ENCODE assay signal across 15 mouse cellular contexts in the genomic region with DNA sequence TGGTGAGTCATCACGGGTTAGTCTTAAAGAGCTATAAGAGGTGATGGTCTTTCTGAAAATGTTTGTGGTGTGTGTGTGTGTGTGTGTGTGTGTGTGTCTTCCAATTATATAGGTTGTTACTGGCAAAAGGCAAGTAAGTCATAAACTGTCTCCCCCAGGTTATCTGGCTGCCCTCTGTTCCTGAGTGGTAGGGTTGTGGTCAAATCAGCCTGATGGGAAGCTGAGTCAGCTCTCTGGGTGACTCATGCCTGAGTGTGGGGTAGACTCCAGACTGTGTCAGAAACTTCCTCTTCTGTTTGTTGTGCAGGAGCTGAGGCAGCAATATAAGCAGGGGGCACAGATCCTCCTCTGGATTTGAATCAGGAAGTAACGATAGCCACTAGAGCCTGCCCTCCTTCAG.
DNase-seq lines count a peak whose midpoint lies in the region; ATAC-seq lines count a peak whose summit lies in the region.
"Had no signal": no experiment of that assay in that cellular context is flagged by ENCODE, and none has a peak within 500 bp of the region (broad histone marks: within the 10 kb centered on the region; RNA-seq: fewer than 3 reads in every experiment).

No protein-coding gene starts in this region.

- peak; percentile 1 to 2 for DNase-seq in heart, postnatal 36 days
- DNase-seq in heart, postnatal 14 days, result no peak
- DNase-seq in right cerebral cortex, adult 2 months (ENCODE audit: low spot score in 2 of 2), result peak; percentile 3 to 4
- no peak for DNase-seq in right cerebral cortex, postnatal 25 days
- no peak for DNase-seq in urinary bladder, postnatal 10 days (ENCODE audit: low spot score)
- DNase-seq: cerebellum, adult 11-12 months; forebrain, postnatal 0 days; kidney, postnatal 10 days had no signal

- no peaks in the 10 kb centered on the region for H3K9me3 ChIP-seq in intestine, embryonic 15.5 days
- no peaks in the 10 kb centered on the region for H3K9me3 ChIP-seq in forebrain, embryonic 16.5 days (ENCODE audit: control insufficient read depth, low read length)
- H3K9me3 ChIP-seq: embryonic facial prominence, embryonic 15.5 days; G1E; limb, embryonic 15.5 days; midbrain, embryonic 15.5 days had no signal

- no peaks in the 10 kb centered on the region for H3K4me1 ChIP-seq in intestine, embryonic 15.5 days (replicated peaks)
- H3K4me1 ChIP-seq in forebrain, embryonic 16.5 days (replicated peaks; ENCODE audit: control insufficient read depth, insufficient read depth, low read length), result no peaks in the 10 kb centered on the region
- H3K4me1 ChIP-seq: embryonic facial prominence, embryonic 15.5 days; limb, embryonic 15.5 days; midbrain, embryonic 15.5 days had no signal

- ATAC-seq in intestine, embryonic 15.5 days, result 0 out of 2 replicates have a peak, but pooled peaks have one; percentile 36
- ATAC-seq in megakaryocyte-erythroid progenitor cell, adult 5-6 weeks (replicated peaks; ENCODE audit: low FRiP score, low TSS enrichment, poor library complexity, severe bottlenecking), result peak; percentile 55; the same call in 1 of the 2 replicates
- ATAC-seq in forebrain, embryonic 16.5 days, result no peak
- ATAC-seq: forebrain, postnatal 0 days; midbrain, embryonic 15.5 days had no signal

- H3K9ac ChIP-seq in intestine, embryonic 15.5 days, result no peak overlapping the region
- no peak overlapping the region for H3K9ac ChIP-seq in forebrain, embryonic 16.5 days (replicated peaks; ENCODE audit: low read depth, low read length)
- H3K9ac ChIP-seq: embryonic facial prominence, embryonic 15.5 days; forebrain, postnatal 0 days; limb, embryonic 15.5 days; midbrain, embryonic 15.5 days had no signal

- no peak overlapping the region for H3K4me3 ChIP-seq in intestine, embryonic 15.5 days (replicated peaks)
- no peak overlapping the region for H3K4me3 ChIP-seq in forebrain, embryonic 16.5 days (replicated peaks; ENCODE audit: low read length)
- H3K4me3 ChIP-seq: embryonic facial prominence, embryonic 15.5 days; limb, embryonic 15.5 days; midbrain, embryonic 15.5 days had no signal

- H3K27ac ChIP-seq in intestine, embryonic 15.5 days, result no peak overlapping the region
- H3K27ac ChIP-seq in forebrain, embryonic 16.5 days (ENCODE audit: low read length), result no peak overlapping the region
- H3K27ac ChIP-seq: embryonic facial prominence, embryonic 15.5 days; limb, embryonic 15.5 days; midbrain, embryonic 15.5 days had no signal

- H3K36me3 ChIP-seq in intestine, embryonic 15.5 days, result no peaks in the 10 kb centered on the region
- H3K36me3 ChIP-seq in forebrain, embryonic 16.5 days (ENCODE audit: control insufficient read depth, insufficient read depth), result no peaks in the 10 kb centered on the region
- H3K36me3 ChIP-seq: embryonic facial prominence, embryonic 15.5 days; G1E; limb, embryonic 15.5 days; midbrain, embryonic 15.5 days had no signal

- H3K4me2 ChIP-seq in intestine, embryonic 15.5 days (replicated peaks), result no peak overlapping the region
- H3K4me2 ChIP-seq in forebrain, embryonic 16.5 days (ENCODE audit: low read length), result no peak overlapping the region
- H3K4me2 ChIP-seq: embryonic facial prominence, embryonic 15.5 days; limb, embryonic 15.5 days; midbrain, embryonic 15.5 days had no signal

- intact Hi-C loops in heart, postnatal 36 days (cut with DNase I), result no loop called here
- intact Hi-C loops in heart, postnatal 14 days (cut with DNase I), result no loop called here

- H3K27me3 ChIP-seq in intestine, embryonic 15.5 days (replicated peaks), result no peaks in the 10 kb centered on the region
- H3K27me3 ChIP-seq in forebrain, embryonic 16.5 days (replicated peaks; ENCODE audit: control insufficient read depth, insufficient read depth, low read length), result no peaks in the 10 kb centered on the region
- H3K27me3 ChIP-seq: embryonic facial prominence, embryonic 15.5 days; limb, embryonic 15.5 days; midbrain, embryonic 15.5 days had no signal

- 84% methylated on average over 2 of the region's 2 CpGs for WGBS in intestine, embryonic 15.5 days
- 87% methylated on average over 2 of the region's 2 CpGs for WGBS in forebrain, embryonic 16.5 days

Comparison
In these comparisons a context has a peak if more than half of its experiments do, and no peak if none do; other contexts are left out.
1. DNase-seq: peak in heart, postnatal 36 days (2 of 2) and right cerebral cortex, adult 2 months (2 of 2); none in heart, postnatal 14 days (0 of 2), right cerebral cortex, postnatal 25 days (single experiment) and urinary bladder, postnatal 10 days (single experiment).